Mouse (Mus musculus) urinary bladder, postnatal 36 days (tissue): ENCODE data around the gene Epb41l2.

Source experiments
- DNase-seq, 2 experiments: peaks; one replicate each; pipeline ENCODE4 v3.0.0; 2022; ENCODE audit warnings: low spot score in 2 of 2, mixed read lengths in 1 of 2

Gene Epb41l2

GRCm38 (mm10) chr10:25571319-25572240 lies 212.0 kb downstream of the Epb41l2 start:
- no peak for DNase-seq
